Mouse (Mus musculus) ES-Bruce4 (cell line): ENCODE measurements around the gene Crtac1.

Experiments
- CTCF ChIP-seq: IDR thresholded peaks from one replicate; pipeline ENCODE4 v1.8.1; 2011; ENCODE audit warnings: low read depth, low read length
- EP300 ChIP-seq: IDR thresholded peaks from 2 replicates; pipeline ENCODE4 v1.6.1; 2011; ENCODE audit warnings: low read depth, low read length; ENCODE audit not compliant: insufficient read depth
- POLR2A ChIP-seq: IDR thresholded peaks from one replicate; pipeline ENCODE4 v1.8.1; 2011; ENCODE audit warnings: low read length; ENCODE audit not compliant: insufficient read depth

GRCm38 (mm10) chr19:42270119-42270518, 161.5 kb downstream of the Crtac1 start:
- TF ChIP-seq CTCF (no peak), POLR2A (no peak), EP300 (no peak)
